Mouse (Mus musculus) heart, adult 11 months (tissue): Measurements from ENCODE around the gene Olfr1305.

ENCODE experiments used
- DNase-seq: peaks from one replicate; pipeline ENCODE4 v3.0.0; 2022

The Olfr1305 gene

DNA sequence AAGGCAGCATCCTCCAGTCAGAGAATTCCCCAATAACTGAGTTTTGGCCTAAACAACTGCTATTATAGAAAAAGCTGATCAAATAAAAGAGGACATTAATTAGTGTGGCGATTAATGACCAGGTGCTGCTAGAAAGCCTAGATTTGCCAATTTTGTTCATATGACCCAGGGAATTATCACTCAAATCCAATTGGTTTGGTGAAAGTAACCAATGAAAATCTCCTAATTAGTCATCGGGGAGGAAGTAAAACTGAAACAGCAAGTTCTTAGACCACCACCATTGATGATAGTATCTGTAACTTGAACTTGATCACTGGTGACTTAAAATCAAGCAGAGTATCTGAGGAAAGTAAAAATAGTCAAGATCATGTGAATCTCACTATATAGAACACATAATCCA, at the start of gene Olfr1305:
Gene Olfr1305, minus strand, starts transcription at position 101 of the 400 bp plus-strand sequence.
- no peak for DNase-seq

DNA sequence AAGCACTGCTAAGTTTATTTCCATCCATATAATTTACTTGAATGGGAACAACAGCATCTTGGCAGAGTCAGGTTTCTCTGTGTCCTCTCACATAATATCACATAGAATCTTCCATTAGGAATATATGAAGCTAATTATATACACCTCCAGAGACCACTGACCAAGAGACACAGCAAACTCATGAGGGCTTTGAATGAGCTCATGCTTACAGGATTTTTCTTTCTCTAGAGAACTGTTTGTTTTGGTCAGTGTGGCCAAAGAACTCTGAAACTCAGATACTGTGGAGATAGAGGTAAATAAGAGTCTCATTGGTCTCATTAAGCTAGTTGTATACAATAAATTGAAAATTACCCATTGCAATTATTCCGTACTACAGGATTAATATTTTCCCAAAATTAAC, 39.2 kb upstream of the Olfr1305 start, which contains the start of gene Olfr1306:
Gene Olfr1306, minus strand, starts transcription at position 101 of the 400 bp plus-strand sequence.
- DNase-seq, result no peak

DNA sequence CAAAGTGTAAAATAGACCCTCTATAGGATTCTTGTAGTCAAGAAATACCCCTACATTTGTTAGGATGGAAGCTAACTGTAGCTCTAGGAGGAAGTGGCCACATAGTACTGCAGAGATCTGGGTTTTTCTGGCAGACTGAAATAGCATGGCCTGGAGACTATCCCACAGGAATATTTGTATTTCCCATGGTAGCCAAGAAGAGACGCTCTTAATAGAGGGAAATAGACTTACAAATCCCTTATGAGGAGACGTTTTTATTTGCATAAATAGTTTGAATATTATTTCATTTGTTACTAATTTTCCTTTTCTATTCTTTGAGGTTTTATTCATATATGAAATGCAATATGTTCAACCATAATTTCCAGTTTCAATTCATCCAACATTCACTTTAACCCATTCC, 56.7 kb downstream of the Olfr1305 start, which contains the start of gene Olfr1303:
Gene Olfr1303, minus strand, starts transcription at position 101 of the 400 bp plus-strand sequence.
- DNase-seq, result no peak
